Mouse (Mus musculus) kidney, adult 10 weeks (tissue): Measurements from ENCODE around the gene Npas4. TPM values are rescaled to one million over a fixed set of nuclear protein-coding genes. Genes with fewer than 3 reads are reported as not detected.

Experiments
- polyA plus RNA-seq: library from polyadenylated mRNA; stranded (reverse); fragments of 350-450 nt; fragmentation: Illumina TruSeq; extraction: RNeasy Lipid Tissue Mini Kit (QIAGEN cat#74804); gene quantifications from one replicate; pipeline ENCODE4 v1.2.3, GENCODE M21; 2014; ENCODE audit warnings: low read depth, low replicate concordance

Gene Npas4
- not detected for polyA plus RNA-seq

GRCm38 (mm10) chr19:4990256-4990625 lies at the start of gene Npas4:
Gene Npas4, minus strand, starts transcription at chr19:4990316.

DNA sequence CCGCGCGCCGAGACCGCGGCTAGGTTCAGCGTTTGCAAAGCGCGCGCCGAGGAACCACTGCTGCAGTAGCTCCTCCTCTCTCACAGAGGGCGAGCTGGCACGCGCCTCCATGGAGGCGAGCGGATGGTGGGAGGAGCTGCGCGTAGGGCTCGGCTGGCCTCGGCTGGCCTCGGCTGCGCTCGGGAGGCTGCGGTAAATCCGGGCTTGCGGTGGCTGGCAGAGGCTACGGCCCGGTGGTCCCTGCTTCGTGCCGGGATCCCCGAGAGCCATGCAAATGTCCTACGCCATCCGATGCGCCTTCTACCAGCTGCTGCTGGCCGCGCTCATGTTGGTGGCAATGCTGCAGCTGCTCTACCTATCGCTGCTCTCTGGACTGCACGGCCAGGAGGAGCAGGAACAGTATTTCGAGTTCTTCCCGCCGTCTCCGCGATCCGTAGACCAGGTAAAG lies 48.6 kb upstream of the Npas4 start, which contains the start of the genes B4gat1 and AC124502.3:
B4gat1 (plus strand) TSS at position 118 of the 448 bp plus-strand sequence.
AC124502.3 (plus strand) TSS at position 183 of the 448 bp plus-strand sequence.

DNA sequence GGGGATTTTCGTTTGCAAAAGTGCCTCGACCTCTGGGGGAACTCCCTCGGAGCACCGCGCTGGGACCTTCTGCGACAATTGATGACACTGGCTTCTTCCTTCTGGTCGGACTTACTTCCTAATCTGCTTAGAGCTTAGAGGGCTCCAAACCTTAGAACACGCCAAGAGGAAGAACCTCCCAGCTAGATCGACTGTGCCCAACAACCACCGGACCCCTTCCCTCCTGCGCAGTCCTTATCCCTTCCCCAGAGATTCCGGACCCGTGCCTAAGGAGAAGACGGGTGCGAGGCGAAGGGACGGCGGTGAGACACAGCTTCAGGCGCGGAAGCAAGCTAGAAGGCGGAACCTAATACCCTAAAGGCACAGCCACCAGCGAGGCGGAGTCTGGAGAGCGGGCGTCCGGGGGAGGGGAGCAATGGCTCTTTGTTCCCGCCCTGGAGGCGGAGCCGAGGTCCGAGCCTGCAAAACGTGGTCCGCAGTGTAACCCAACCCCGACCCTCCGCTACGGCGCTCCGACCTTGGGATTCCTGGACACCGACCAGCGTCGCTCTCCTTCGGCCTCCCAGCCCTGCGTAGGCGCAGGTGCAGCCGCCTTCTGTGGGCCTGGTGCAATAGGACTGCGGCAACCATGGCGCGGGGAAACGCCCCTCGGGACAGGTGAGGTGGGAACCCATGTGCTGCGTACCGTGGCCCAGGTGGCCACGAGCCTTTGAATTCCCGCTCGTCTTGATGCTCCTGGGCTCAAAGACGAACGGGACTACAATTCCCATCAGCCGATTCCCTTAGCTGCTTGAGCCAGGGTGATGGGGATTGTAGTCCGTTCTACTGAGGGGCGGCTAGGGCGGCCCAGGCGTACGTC lies 33.7 kb upstream of the Npas4 start, which contains the start of gene Slc29a2:
Slc29a2 (plus strand) TSS at position 240 of the 859 bp plus-strand sequence.

GRCm38 (mm10) chr19:4961928-4962601 lies 28.1 kb downstream of the Npas4 start, which contains the start of gene Mrpl11:
Gene Mrpl11, plus strand, starts transcription at chr19:4962147.

GRCm38 (mm10) chr19:4942551-4943252 lies 47.4 kb downstream of the Npas4 start, which contains the start of gene Peli3:
Gene Peli3, minus strand, starts transcription at chr19:4943127.

Other genes starting within 250 kb of the Npas4 start
- 14.6 TPM for gene Rbm4b, start 233.8 kb downstream of the Npas4 start, polyA plus RNA-seq
- gene Rbm4, start 196.4 kb downstream of the Npas4 start, polyA plus RNA-seq = 8.5 TPM
- gene Gm21992, start 178.7 kb downstream of the Npas4 start, polyA plus RNA-seq = 15.8 TPM
- gene Rbm14, start 178.7 kb downstream of the Npas4 start, polyA plus RNA-seq = 5.0 TPM
- 1.3 TPM for gene Ccs, start 151.0 kb downstream of the Npas4 start, polyA plus RNA-seq
- gene Ccdc87, start 150.9 kb downstream of the Npas4 start, polyA plus RNA-seq = 0.12 TPM
- 29.8 TPM for gene Ctsf, start 135.2 kb downstream of the Npas4 start, polyA plus RNA-seq
- not detected for gene Actn3, start 112.4 kb downstream of the Npas4 start, polyA plus RNA-seq
- gene Zdhhc24, start 111.6 kb downstream of the Npas4 start, polyA plus RNA-seq = 18.3 TPM
- 6.8 TPM for gene Bbs1, start 83.7 kb downstream of the Npas4 start, polyA plus RNA-seq
- gene Dpp3, start 62.0 kb downstream of the Npas4 start, polyA plus RNA-seq = 1.1 TPM
- gene Peli3, start 47.2 kb downstream of the Npas4 start, polyA plus RNA-seq = 0.44 TPM
- gene Mrpl11, start 28.2 kb downstream of the Npas4 start, polyA plus RNA-seq = 20.5 TPM
- gene Slc29a2, start 33.5 kb upstream of the Npas4 start, polyA plus RNA-seq = not detected
- 26.8 TPM for gene B4gat1, start 48.5 kb upstream of the Npas4 start, polyA plus RNA-seq
- 0.85 TPM for gene AC124502.3, start 48.6 kb upstream of the Npas4 start, polyA plus RNA-seq
- gene Brms1, start 51.0 kb upstream of the Npas4 start, polyA plus RNA-seq = not detected
- gene Rin1, start 60.2 kb upstream of the Npas4 start, polyA plus RNA-seq = 0.16 TPM
- gene Cd248, start 77.8 kb upstream of the Npas4 start, polyA plus RNA-seq = 0.20 TPM
- gene Tmem151a, start 95.2 kb upstream of the Npas4 start, polyA plus RNA-seq = not detected
- gene Yif1a, start 98.2 kb upstream of the Npas4 start, polyA plus RNA-seq = 28.2 TPM
- gene Cnih2, start 108.2 kb upstream of the Npas4 start, polyA plus RNA-seq = not detected
- 2.5 TPM for gene Rab1b, start 116.8 kb upstream of the Npas4 start, polyA plus RNA-seq
- gene Klc2, start 128.2 kb upstream of the Npas4 start, polyA plus RNA-seq = 1.9 TPM